Mouse (Mus musculus) left cerebral cortex, postnatal 4 days (tissue): ENCODE results near the gene N4bp2l2. TPM values are rescaled to one million over a fixed set of nuclear protein-coding genes. Genes with fewer than 3 reads are reported as not detected.

Experiments
- DNase-seq: peaks from one replicate; pipeline ENCODE4 v3.0.0-alpha.2; 2022
- intact Hi-C: fragments of 180-260 bp; cut with DNase I; formaldehyde crosslinking; loops from one replicate; pipeline ENCODE4 v1.15.1; 2025
- total RNA-seq, 2 experiments: library from RNA; stranded (reverse); gene quantifications; 2 replicates each; pipeline ENCODE4 v1.2.3; 2021

N4bp2l2 gene
- total RNA-seq, 2 experiments from 2014 or later, result 70.6 to 76.1 TPM

DNA sequence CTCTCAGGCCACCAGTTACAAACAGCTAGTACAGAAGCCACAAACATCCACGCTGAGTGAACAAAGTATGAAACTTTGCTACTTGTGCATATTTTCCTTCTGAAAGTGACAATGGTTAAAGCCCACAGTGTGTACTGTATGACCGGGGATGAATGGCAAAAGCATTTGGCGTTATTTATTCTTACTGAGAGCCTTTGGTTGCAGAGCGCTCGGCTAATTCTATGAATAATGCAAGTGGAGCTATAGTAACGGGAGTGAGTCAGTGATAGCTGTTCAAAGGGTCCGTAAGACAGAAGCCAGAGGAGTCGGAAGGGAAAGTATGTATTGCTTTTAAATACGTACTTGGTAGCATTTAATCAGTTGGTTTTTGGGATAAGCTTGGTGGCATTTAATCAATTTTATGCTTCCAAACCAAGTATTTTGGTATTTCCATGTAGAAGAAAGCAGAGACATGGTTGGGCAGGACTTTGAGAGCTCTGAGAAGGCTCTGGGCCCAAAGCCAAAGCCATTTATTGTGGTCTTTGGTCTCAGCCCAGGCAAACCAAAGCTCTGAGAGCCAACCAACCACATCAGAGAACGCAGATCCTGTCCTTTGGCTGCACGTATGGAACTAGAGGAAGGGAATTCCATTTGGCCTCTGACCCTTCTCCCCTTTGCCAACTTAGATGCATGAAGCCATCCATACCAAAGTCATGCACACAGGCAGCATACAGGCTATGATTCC, 95.3 kb downstream of the N4bp2l2 start:
- peak; percentile 20 for DNase-seq

DNA sequence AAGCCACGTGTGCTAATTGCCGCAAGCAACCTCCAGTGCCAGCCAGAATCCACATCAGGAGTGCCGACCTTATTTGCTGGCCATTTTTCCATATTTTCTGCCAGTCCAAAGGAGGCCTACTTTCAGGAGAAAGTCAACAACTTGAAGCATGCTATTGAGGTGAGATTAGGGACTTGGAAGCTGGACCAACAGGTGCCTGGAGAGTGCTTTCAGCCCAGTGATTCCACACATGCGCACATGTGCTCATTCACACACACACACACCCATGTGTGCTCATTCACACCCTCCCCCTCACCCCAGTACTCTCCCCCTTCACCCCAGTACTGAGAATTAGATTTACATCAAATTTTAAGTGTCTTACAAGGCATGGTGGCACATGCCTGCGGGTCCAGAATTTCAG, 99.0 kb downstream of the N4bp2l2 start:
- DNase-seq, result no peak
- intact Hi-C loops, result no loop called here

More for the DNA sequence above, 95.3 kb downstream of the N4bp2l2 start:
- intact Hi-C loops, result no loop called here

DNA sequence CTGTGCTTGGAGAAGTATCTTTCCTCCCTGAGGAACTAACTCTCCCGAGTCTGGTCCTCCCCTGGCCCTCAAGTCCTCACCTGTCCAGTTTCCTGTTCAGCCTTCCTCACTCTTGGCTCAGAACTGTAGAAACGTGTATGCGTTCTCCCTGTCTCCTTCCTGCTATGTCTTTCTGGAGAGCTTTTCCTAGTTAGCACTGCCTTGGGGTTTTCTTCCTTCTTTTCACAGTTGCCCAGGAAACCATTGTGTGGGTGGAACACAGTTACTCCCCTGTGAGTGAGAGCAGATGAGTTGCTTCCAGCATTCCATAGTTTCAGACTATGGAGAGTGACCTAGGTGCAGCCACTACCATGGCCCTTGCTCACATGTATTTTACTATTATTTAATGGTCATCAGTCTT, 99.8 kb downstream of the N4bp2l2 start:
- intact Hi-C loops, result no loop called here
- no peak for DNase-seq

DNA sequence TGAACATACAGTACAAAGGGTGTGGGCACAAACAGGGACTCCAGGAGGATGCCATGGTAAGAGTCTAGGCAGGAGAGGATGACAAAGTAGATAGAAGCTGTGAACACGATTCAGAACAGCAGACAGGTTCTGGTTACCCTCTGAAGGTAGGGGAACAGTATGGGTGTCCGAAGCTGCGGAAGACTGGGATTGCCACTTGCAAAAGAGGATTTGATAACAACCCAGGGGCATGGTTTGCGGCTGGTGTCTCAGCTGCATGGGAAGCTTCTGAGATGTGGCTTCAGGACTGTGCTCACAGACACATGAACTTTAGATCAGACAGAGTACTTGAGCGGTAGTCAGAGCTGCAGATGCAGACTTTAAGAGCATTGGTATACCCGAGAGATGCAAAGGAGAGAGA, 101.6 kb downstream of the N4bp2l2 start:
- intact Hi-C loops, result no loop called here
- DNase-seq, result no peak

DNA sequence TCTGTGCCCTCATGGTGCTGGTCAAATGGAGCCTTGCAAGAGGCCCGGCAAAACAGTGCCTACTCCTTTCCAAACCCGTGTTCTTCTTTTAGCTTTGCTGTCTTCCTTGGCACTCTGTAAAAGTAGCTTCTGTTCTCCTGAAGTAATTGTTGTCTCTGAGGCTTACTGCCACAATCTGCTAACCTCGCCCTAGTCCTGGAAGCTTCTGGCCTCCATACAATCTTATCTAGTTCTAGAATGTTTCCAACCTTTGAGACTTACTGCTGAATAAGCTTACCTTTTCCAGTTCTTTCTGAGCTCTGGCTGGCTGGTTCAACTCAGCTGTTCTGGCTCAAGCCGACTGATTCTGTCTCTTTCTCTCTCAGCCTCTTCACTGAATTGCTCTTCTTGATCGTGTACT, 104.2 kb downstream of the N4bp2l2 start:
- DNase-seq, result no peak
- intact Hi-C loops, result no loop called here

DNA sequence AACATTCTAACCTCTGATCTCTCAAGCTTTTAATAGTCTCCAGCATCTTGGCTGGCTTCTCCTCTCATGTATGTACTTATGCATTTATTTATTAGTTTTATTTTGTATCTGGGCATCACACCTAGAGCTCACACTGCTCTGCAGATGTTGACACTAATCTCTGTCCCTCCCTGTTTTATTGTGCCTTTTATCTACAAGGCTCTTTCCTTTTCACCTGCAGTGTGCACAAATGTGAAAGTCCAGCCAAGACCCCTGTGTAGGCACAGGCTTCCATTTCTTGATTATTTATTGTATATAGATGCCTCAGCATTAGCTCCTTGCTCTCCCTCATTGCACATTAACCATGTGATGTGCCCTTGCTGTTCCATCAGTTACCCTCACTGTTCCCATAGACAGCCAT, 104.6 kb downstream of the N4bp2l2 start:
- intact Hi-C loops, result no loop called here

DNA sequence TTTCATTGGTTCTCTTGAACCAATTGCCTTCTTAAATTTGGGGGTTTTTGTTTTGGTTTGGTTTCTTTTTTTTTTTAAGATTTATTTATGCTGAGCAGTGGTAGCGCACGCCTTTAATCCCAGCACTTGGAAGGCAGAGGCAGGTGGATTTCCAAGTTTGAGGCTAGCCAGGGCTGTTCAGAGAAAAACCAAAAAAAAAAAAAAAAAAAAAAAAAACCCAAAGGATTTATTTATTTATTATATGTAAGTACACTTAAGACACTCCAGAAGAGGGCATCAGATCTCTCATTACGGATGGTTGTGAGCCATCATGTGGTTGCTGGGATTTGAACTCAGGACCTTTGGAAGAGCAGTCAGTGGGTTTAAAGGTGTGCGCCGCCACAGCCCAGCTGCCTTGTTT, 105.1 kb downstream of the N4bp2l2 start:
- no peak for DNase-seq
- intact Hi-C loops, result no loop called here

More for the DNA sequence above, 104.6 kb downstream of the N4bp2l2 start:
- DNase-seq, result no peak

DNA sequence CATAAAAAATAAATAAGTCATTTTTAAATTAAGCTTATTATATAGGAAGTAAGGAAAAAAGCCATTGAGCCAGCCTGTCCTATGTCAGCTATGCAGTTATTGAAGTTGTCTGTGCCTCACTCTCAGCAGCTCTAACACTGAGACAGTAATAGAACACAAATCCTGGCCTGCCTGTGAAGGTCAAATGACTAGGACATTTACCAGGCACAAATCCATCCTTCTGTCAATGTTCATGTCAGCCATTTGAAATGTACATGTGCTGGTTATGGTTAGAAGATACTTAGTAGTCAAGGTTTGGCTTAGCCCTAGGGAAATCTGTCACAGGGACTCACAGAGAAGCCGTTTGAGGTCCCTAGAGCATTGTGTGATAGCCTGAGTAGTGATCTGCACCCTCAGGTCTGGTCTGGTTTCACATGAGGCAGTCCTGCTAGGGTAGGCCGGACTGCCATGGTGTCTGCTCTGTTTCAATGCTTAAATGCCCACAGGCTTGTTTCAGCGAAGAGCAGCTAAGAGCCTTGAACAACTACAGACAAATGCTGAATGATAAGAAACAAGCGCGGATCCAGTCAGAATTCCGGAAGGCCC, 106.4 kb downstream of the N4bp2l2 start:
- no peak for DNase-seq
- intact Hi-C loops, result no loop called here

Other genes starting within 250 kb of the N4bp2l2 start
- gene Zar1l, start 148.0 kb downstream of the N4bp2l2 start, total RNA-seq, result not detected
- 10 to 100 TPM; 16.0 to 18.1 TPM for gene Brca2, start 143.6 kb downstream of the N4bp2l2 start, total RNA-seq
- gene N4bp2l1, start 69.0 kb downstream of the N4bp2l2 start, total RNA-seq, result 10 to 100 TPM; 18.9 to 20.8 TPM
- 10 to 100 TPM; 76.3 to 82.5 TPM for gene Pds5b, start 7.6 kb upstream of the N4bp2l2 start, total RNA-seq